Mouse (Mus musculus): ENCODE data around the gene Dtnb. TPM values are rescaled to one million over a fixed set of nuclear protein-coding genes. Genes with fewer than 3 reads are reported as not detected.
A peak's percentile ranks its signal among the peaks of the same experiment; 100 is the strongest.

Gene Dtnb
- total and polyA plus RNA-seq, 2 experiments: 11.7 to 35.6 TPM

- Histone ChIP-seq H3K4me3 (ENCODE audit: insufficient read depth, low read depth, low read length) (no peak overlapping the region), H3K9ac (ENCODE audit: low read depth, low read length) (no peak overlapping the region), H3K79me2 (ENCODE audit: control insufficient read depth, insufficient read depth, low read length) (no peaks in the 10 kb centered on the region), H3K27ac (replicated peaks; ENCODE audit: insufficient read depth, low read depth, low read length) (no peak overlapping the region), H3K36me3 (ENCODE audit: control insufficient read depth, insufficient read depth, low read length) (no peaks in the 10 kb centered on the region), H3K27me3 (ENCODE audit: control insufficient read depth, insufficient read depth, low read length) (no peaks in the 10 kb centered on the region), H3K4me1 (ENCODE audit: control insufficient read depth, insufficient read depth, low read length) (peaks cover 10% of the 10 kb centered on the region)
- 93% methylated on average over 4 of the region's 4 CpGs for WGBS
- DNase-seq (ENCODE audit: extremely low read depth, low read depth, low spot score): no peak
- no peak for TF ChIP-seq CTCF (IDR thresholded peaks at IDR 0.05; ENCODE audit: low read depth, low read length)
- no peak for TF ChIP-seq POLR2A (IDR thresholded peaks at IDR 0.05; ENCODE audit: extremely low read depth, insufficient read depth, low read length)
Observed at GRCm38 (mm10) chr12:3700503-3700902, 128.3 kb downstream of the Dtnb start.

GRCm38 (mm10) chr12:3702903-3703302 is 130.7 kb downstream of the Dtnb start:
- Histone ChIP-seq H3K4me3 (ENCODE audit: insufficient read depth, low read depth, low read length) (no peak overlapping the region), H3K27me3 (ENCODE audit: control insufficient read depth, insufficient read depth, low read length) (no peaks in the 10 kb centered on the region), H3K27ac (replicated peaks; ENCODE audit: insufficient read depth, low read depth, low read length) (peak overlapping the region; percentile 77), H3K79me2 (ENCODE audit: control insufficient read depth, insufficient read depth, low read length) (no peaks in the 10 kb centered on the region), H3K9ac (ENCODE audit: low read depth, low read length) (0 out of 2 replicates have a peak overlapping the region, but pooled peaks have one; percentile 2), H3K36me3 (ENCODE audit: control insufficient read depth, insufficient read depth, low read length) (no peaks in the 10 kb centered on the region), H3K4me1 (ENCODE audit: control insufficient read depth, insufficient read depth, low read length) (peaks cover 10% of the 10 kb centered on the region)
- 15% methylated on average over 7 of the region's 7 CpGs for WGBS
- TF ChIP-seq CTCF (IDR thresholded peaks at IDR 0.05; ENCODE audit: low read depth, low read length): no peak
- TF ChIP-seq POLR2A (IDR thresholded peaks at IDR 0.05; ENCODE audit: extremely low read depth, insufficient read depth, low read length): no peak
- DNase-seq (ENCODE audit: extremely low read depth, low read depth, low spot score): peak; percentile 89

GRCm38 (mm10) chr12:3719151-3719721 is 147.1 kb downstream of the Dtnb start:
- H3K79me2 ChIP-seq (ENCODE audit: control insufficient read depth, insufficient read depth, low read length): no peaks in the 10 kb centered on the region
- no peaks in the 10 kb centered on the region for H3K27me3 ChIP-seq (ENCODE audit: control insufficient read depth, insufficient read depth, low read length)
- H3K4me3 ChIP-seq (ENCODE audit: insufficient read depth, low read depth, low read length): no peak overlapping the region
- TF ChIP-seq CTCF (IDR thresholded peaks at IDR 0.05; ENCODE audit: low read depth, low read length) (no peak), POLR2A (IDR thresholded peaks at IDR 0.05; ENCODE audit: extremely low read depth, insufficient read depth, low read length) (no peak)
- H3K4me1 ChIP-seq (ENCODE audit: control insufficient read depth, insufficient read depth, low read length): no peaks in the 10 kb centered on the region
- no peak overlapping the region for H3K27ac ChIP-seq (replicated peaks; ENCODE audit: insufficient read depth, low read depth, low read length)
- no peaks in the 10 kb centered on the region; the same call in 1 of the 2 replicates for H3K36me3 ChIP-seq (ENCODE audit: control insufficient read depth, insufficient read depth, low read length)
- 90% methylated on average over 4 of the region's 4 CpGs for WGBS
- DNase-seq (ENCODE audit: extremely low read depth, low read depth, low spot score): no peak
- H3K9ac ChIP-seq (ENCODE audit: low read depth, low read length): no peak overlapping the region

GRCm38 (mm10) chr12:3720527-3720926 is 148.3 kb downstream of the Dtnb start:
- over 99% methylated on average over 2 of the region's 2 CpGs for WGBS
- H3K27me3 ChIP-seq (ENCODE audit: control insufficient read depth, insufficient read depth, low read length): no peaks in the 10 kb centered on the region
- H3K36me3 ChIP-seq (ENCODE audit: control insufficient read depth, insufficient read depth, low read length): no peaks in the 10 kb centered on the region; the same call in 1 of the 2 replicates
- no peak overlapping the region for H3K27ac ChIP-seq (replicated peaks; ENCODE audit: insufficient read depth, low read depth, low read length)
- H3K4me1 ChIP-seq (ENCODE audit: control insufficient read depth, insufficient read depth, low read length): no peaks in the 10 kb centered on the region
- H3K79me2 ChIP-seq (ENCODE audit: control insufficient read depth, insufficient read depth, low read length): no peaks in the 10 kb centered on the region
- H3K4me3 ChIP-seq (ENCODE audit: insufficient read depth, low read depth, low read length): no peak overlapping the region
- no peak overlapping the region for H3K9ac ChIP-seq (ENCODE audit: low read depth, low read length)
- DNase-seq (ENCODE audit: extremely low read depth, low read depth, low spot score): no peak
- TF ChIP-seq POLR2A (IDR thresholded peaks at IDR 0.05; ENCODE audit: extremely low read depth, insufficient read depth, low read length): no peak
- TF ChIP-seq CTCF (IDR thresholded peaks at IDR 0.05; ENCODE audit: low read depth, low read length): no peak

- no peaks in the 10 kb centered on the region for H3K27me3 ChIP-seq (ENCODE audit: control insufficient read depth, insufficient read depth, low read length)
- no peak overlapping the region for H3K27ac ChIP-seq (replicated peaks; ENCODE audit: insufficient read depth, low read depth, low read length)
- no peaks in the 10 kb centered on the region for H3K4me1 ChIP-seq (ENCODE audit: control insufficient read depth, insufficient read depth, low read length)
- no peaks in the 10 kb centered on the region; the same call in 1 of the 2 replicates for H3K36me3 ChIP-seq (ENCODE audit: control insufficient read depth, insufficient read depth, low read length)
- no peak for DNase-seq (ENCODE audit: extremely low read depth, low read depth, low spot score)
- no peaks in the 10 kb centered on the region for H3K79me2 ChIP-seq (ENCODE audit: control insufficient read depth, insufficient read depth, low read length)
- no peak for TF ChIP-seq POLR2A (IDR thresholded peaks at IDR 0.05; ENCODE audit: extremely low read depth, insufficient read depth, low read length)
- no peak for TF ChIP-seq CTCF (IDR thresholded peaks at IDR 0.05; ENCODE audit: low read depth, low read length)
- 39% methylated on average over 3 of the region's 3 CpGs for WGBS
- no peak overlapping the region for H3K9ac ChIP-seq (ENCODE audit: low read depth, low read length)
- H3K4me3 ChIP-seq (ENCODE audit: insufficient read depth, low read depth, low read length): no peak overlapping the region
Observed at GRCm38 (mm10) chr12:3723762-3724161, 151.6 kb downstream of the Dtnb start.

- no peaks in the 10 kb centered on the region for H3K4me1 ChIP-seq (ENCODE audit: control insufficient read depth, insufficient read depth, low read length)
- WGBS: 76% methylated on average over 5 of the region's 5 CpGs
- no peak for DNase-seq (ENCODE audit: extremely low read depth, low read depth, low spot score)
- TF ChIP-seq CTCF (IDR thresholded peaks at IDR 0.05; ENCODE audit: low read depth, low read length): no peak
- H3K4me3 ChIP-seq (ENCODE audit: insufficient read depth, low read depth, low read length): no peak overlapping the region
- H3K79me2 ChIP-seq (ENCODE audit: control insufficient read depth, insufficient read depth, low read length): no peaks in the 10 kb centered on the region
- H3K27me3 ChIP-seq (ENCODE audit: control insufficient read depth, insufficient read depth, low read length): no peaks in the 10 kb centered on the region
- H3K27ac ChIP-seq (replicated peaks; ENCODE audit: insufficient read depth, low read depth, low read length): no peak overlapping the region
- no peak overlapping the region for H3K9ac ChIP-seq (ENCODE audit: low read depth, low read length)
- no peaks in the 10 kb centered on the region; the same call in 1 of the 2 replicates for H3K36me3 ChIP-seq (ENCODE audit: control insufficient read depth, insufficient read depth, low read length)
Observed at GRCm38 (mm10) chr12:3724822-3725370, 152.7 kb downstream of the Dtnb start.

Data from liver, adult 2 months (tissue).